Mouse (Mus musculus) frontal cortex, postnatal 14 days (tissue): ENCODE measurements around the gene Fgf14.
"Not testable (repeated sequence)": the region's sequence is repeated elsewhere in the genome, so short reads cannot be mapped to it uniquely, and the experiment has no call there.

ENCODE experiments used
- DNase-seq, 2 experiments: peaks; one replicate each; pipeline ENCODE4 v3.0.0; 2022; ENCODE audit warnings: low spot score in 2 of 2

The Fgf14 gene

GRCm38 (mm10) chr14:124485261-124485660 is 191.7 kb downstream of the Fgf14 start:
- DNase-seq: no peak

GRCm38 (mm10) chr14:124474066-124474667 is 202.8 kb downstream of the Fgf14 start:
- no peak for DNase-seq

GRCm38 (mm10) chr14:124470909-124471308 is 206.0 kb downstream of the Fgf14 start:
- no peak for DNase-seq

- no peak for DNase-seq
These were observed 221.8 kb downstream of the Fgf14 start for GRCm38 (mm10) chr14:124455120-124455519.

- no peak for DNase-seq
These were observed 230.7 kb downstream of the Fgf14 start for GRCm38 (mm10) chr14:124446096-124446840.

GRCm38 (mm10) chr14:124444831-124445230 is 232.1 kb downstream of the Fgf14 start:
- DNase-seq: no peak

GRCm38 (mm10) chr14:124439298-124439697 is 237.6 kb downstream of the Fgf14 start:
- DNase-seq: not testable (repeated sequence)

DNA sequence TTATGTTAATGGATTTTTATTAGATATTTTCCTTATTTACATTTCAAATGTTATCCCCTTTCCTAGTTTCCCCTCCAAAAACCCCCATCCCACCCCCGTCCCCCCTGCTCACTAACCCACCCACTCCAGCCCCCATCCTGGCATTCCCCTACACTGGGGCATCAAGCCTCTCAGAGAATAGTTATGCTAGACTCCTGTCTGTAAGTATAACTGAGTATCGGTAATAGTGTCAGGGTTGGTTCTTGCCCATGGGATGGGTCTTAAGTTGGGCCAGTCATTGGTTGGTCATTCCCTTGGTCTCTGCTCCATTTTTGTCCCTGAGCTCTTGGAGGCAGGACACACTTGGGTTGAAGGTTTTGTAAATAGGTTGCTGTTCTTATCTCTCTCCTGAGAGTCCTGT is 265.0 kb downstream of the Fgf14 start:
- no peak for DNase-seq

DNA sequence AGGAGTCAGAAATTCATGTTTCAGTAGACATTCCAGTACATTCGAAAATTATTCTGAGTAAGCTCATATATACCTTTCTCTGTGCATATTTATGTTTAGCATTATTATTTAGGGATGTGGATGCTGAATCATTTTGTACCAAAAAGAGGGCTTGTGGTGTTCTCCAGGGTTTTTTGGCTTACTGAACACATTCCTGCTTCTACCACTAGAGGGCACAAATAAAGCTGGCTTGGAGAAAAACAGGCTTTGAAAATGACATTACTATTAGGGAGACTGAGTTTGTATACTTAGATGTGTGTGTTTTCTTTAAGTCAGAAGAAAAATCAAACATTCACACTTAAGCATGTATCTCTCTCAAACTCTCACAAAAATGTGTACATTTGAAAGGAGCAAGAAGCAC is 266.0 kb downstream of the Fgf14 start:
- no peak for DNase-seq

- no peak for DNase-seq
These were observed 348.5 kb downstream of the Fgf14 start for GRCm38 (mm10) chr14:124328391-124328790.

GRCm38 (mm10) chr14:124319017-124319718 is 357.8 kb downstream of the Fgf14 start:
- DNase-seq: no peak

DNA sequence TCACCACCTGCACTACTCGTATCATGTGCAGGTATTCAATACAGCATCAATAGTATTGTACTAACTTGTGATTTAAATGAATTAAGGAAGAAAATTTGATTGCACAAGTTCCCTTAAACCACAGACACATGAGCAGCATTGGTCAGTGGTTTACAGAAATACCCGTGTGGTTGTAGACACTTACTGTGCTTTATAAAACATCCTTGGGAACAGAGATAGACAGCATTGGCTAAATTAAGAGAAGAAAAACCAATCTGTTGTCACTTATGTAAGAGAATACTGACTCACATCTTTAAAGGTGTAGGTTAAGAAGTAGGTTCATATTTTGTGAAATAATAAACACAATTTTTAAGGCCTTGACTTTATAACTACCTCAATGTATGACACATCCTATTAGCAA is 361.4 kb downstream of the Fgf14 start:
- no peak for DNase-seq

GRCm38 (mm10) chr14:124287027-124287426 is 389.9 kb downstream of the Fgf14 start:
- no peak for DNase-seq

DNA sequence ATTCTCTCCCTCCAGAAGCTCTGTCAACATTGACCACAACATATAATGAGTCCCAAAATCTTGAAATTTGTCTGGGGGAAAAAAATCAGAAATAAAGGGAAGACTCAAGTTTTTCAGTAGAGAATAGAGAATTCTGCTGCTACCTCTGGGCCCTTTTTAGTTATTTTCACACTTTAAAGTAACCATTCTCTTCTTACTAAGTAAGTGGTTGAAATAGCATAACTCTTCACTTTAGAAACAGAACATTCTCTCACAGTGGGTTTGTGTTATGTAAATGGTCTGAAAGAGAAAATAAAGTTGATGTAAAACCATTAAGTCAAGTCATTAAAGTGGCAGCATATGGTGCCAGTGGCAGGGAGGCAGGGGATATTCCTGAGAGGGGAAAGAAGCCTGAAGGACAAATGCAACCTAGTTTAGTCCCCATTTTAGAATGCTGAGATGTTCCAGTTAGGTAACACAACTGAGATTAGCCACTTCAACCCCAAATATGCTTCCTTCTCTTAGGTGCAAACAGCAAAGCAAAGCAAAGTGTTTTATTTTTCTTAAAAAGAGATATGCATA is 398.5 kb downstream of the Fgf14 start:
- DNase-seq: no peak

DNA sequence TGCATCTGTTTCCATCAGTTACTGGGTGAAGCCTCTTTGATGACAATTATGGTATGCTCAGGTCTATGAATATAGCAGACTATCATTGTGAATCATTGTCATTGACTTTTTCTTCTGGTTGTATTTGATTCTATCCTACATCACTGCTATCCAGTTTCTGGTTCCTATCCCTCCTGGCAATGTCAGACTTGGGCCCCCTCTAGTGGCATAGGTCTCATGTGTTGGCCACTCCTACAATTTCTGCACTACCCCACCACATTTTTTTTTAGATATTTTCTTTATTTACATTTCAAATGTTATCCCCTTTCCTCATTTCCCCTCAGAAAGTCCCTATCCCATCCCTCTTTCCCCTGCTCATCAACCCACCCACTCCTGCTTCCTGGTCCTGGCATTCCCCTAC is 409.9 kb downstream of the Fgf14 start:
- no peak for DNase-seq

- no peak for DNase-seq
These were observed 412.3 kb downstream of the Fgf14 start for GRCm38 (mm10) chr14:124264541-124265059.

DNA sequence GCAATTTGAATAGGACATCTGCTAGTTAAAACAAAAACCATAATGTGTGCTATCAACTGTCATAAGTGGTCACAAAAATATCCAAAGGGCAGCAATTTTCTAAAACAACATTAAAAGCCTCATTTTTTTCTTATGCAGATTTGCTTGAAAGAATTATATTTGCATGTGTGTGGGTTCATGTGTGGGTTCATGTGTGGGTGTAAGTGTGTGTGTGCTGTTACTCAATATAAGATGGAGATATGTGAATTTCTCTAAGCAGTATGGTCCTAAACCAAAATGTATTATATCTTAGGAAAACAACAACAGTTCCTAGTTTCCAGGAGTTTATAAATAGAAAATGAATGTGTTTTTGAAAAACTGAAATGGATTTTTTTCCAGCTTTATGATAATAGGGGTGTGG is 413.7 kb downstream of the Fgf14 start:
- no peak for DNase-seq

DNA sequence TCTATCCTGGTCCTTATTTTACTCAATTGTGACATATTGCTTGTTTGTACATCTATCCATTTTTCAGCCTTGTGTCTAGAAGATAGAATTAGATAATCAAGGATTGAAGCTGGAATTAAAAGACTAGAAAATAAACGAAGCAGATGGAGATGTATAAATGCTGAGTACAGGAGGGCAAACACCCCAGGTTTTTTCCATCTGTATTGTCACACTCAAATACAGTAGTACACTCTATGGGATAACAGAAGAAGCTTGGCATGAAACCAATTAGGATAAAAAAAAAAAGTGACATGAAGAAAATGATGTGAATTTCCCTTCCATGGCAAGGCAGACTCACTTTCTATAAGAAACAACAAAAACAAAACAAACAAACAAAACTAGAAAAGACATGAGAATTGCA is 429.4 kb downstream of the Fgf14 start:
- DNase-seq: no peak

DNA sequence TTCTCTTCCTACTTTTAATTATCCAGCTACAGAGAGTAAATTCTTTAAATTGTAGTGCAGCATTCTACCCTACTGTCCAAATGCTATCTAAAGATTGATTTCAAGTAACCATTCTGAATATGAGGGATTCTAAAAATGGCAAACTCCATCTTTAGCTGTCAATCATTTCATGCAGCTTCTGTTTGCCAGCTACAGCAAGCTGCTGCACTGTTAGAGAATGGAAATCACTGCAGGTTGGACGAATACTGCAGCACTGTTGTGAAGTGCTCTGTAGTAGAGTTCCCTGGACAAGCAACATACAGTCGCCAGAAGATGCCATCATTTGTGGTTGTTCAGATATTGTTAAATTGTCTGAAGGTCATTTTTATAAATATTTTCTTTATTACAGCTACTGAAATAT is 453.5 kb downstream of the Fgf14 start:
- no peak for DNase-seq

DNA sequence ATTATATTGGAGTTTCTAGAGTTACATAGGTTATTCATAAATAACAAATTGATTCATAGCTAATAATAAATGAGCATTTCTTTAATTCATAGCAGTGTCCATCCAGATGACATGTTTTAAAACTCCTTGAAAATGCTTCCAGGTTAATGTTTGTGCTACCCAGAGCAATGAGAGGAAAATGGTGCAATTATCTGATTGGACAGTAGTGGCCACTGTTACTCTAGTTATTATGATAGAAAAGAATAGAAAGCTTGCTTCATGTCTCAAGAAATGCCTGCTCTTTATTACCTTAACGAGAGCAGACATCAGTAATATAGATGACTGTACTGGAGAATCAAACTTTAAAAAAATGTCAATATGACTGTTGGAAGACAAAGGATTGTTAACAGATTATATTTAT is 454.5 kb downstream of the Fgf14 start:
- DNase-seq: no peak

- no peak for DNase-seq
These were observed 455.9 kb downstream of the Fgf14 start for GRCm38 (mm10) chr14:124220979-124221378.

GRCm38 (mm10) chr14:124195806-124196205 is 481.1 kb downstream of the Fgf14 start:
- DNase-seq: peak in 1 of 2 experiments; percentile 27
